Mouse (Mus musculus) testis, postnatal 14 days (tissue): ENCODE results near the gene Nploc4.

ENCODE experiments used
- DNase-seq: peaks from one replicate; pipeline ENCODE4 v3.0.0; 2021; ENCODE audit warnings: low spot score

Nploc4 gene

GRCm38 (mm10) chr11:120437152-120437856 is at the start of gene Nploc4:
Gene Nploc4, minus strand, starts transcription at chr11:120437708.
- DNase-seq, result peak; percentile 90

GRCm38 (mm10) chr11:120485251-120485650 is 47.7 kb upstream of the Nploc4 start:
- DNase-seq, result no peak

- DNase-seq, result peak; percentile 91
These were observed 46.9 kb upstream of the Nploc4 start, which contains the start of gene Mrpl12 for GRCm38 (mm10) chr11:120484265-120484981. Gene Mrpl12, plus strand, starts transcription at chr11:120484613.

GRCm38 (mm10) chr11:120483448-120483934 is 46.0 kb upstream of the Nploc4 start:
- DNase-seq, result no peak

- DNase-seq, result no peak
These were observed 34.5 kb upstream of the Nploc4 start for GRCm38 (mm10) chr11:120472052-120472451.

GRCm38 (mm10) chr11:120467736-120468092 is 30.2 kb upstream of the Nploc4 start:
- no peak for DNase-seq

GRCm38 (mm10) chr11:120467051-120467735 is 29.7 kb upstream of the Nploc4 start, which contains the start of gene Arl16:
Gene Arl16, minus strand, starts transcription at chr11:120467607.
- DNase-seq, result peak; percentile 96

- no peak for DNase-seq
These were observed 28.0 kb upstream of the Nploc4 start for GRCm38 (mm10) chr11:120465521-120465920.

- DNase-seq, result no peak
These were observed 26.9 kb upstream of the Nploc4 start for GRCm38 (mm10) chr11:120464365-120464764.

- DNase-seq, result no peak
These were observed 26.0 kb upstream of the Nploc4 start for GRCm38 (mm10) chr11:120463536-120463935.

- DNase-seq, result no peak
These were observed 21.5 kb upstream of the Nploc4 start for GRCm38 (mm10) chr11:120458847-120459597.

GRCm38 (mm10) chr11:120457772-120458751 is 20.6 kb upstream of the Nploc4 start, which contains the start of the genes Oxld1 and Ccdc137:
Gene Oxld1, minus strand, starts transcription at chr11:120458068.
Gene Ccdc137, plus strand, starts transcription at chr11:120458115.
- DNase-seq, result peak; percentile 78

GRCm38 (mm10) chr11:120457370-120457769 is 19.9 kb upstream of the Nploc4 start:
- no peak for DNase-seq

- no peak for DNase-seq
These were observed 17.9 kb upstream of the Nploc4 start for GRCm38 (mm10) chr11:120455413-120455812.

GRCm38 (mm10) chr11:120454965-120455364 is 17.5 kb upstream of the Nploc4 start:
- DNase-seq, result no peak

GRCm38 (mm10) chr11:120453306-120453705 is 15.8 kb upstream of the Nploc4 start, which contains the start of gene Pde6g:
Gene Pde6g, minus strand, starts transcription at chr11:120453500.
- DNase-seq, result no peak

GRCm38 (mm10) chr11:120452246-120452645 is 14.7 kb upstream of the Nploc4 start:
- no peak for DNase-seq

- no peak for DNase-seq
These were observed 9.7 kb upstream of the Nploc4 start for GRCm38 (mm10) chr11:120447179-120447578.

GRCm38 (mm10) chr11:120445475-120445874 is 8.0 kb upstream of the Nploc4 start:
- no peak for DNase-seq

GRCm38 (mm10) chr11:120444106-120444505 is 6.6 kb upstream of the Nploc4 start:
- DNase-seq, result no peak
